Mouse (Mus musculus): ENCODE results near the gene Abhd4. TPM values are rescaled to one million over a fixed set of nuclear protein-coding genes. Genes with fewer than 3 reads are reported as not detected.

Gene Abhd4
- polyA plus RNA-seq, 1 experiment: 70.4 TPM

- Histone ChIP-seq H3K4me1 (ENCODE audit: control insufficient read depth, insufficient read depth, low read length) (peaks cover 5% of the 10 kb centered on the region; the same call in 1 of the 2 replicates), H3K4me3 (replicated peaks; ENCODE audit: extremely low read depth, low read depth, low read length) (no peak overlapping the region)
- DNase-seq: no peak
- TF ChIP-seq CTCF (IDR thresholded peaks at IDR 0.05; ENCODE audit: insufficient read depth, low read length) (no peak), POLR2A (IDR thresholded peaks at IDR 0.05; ENCODE audit: borderline replicate concordance, extremely low read depth, low read depth, low read length) (no peak)
- 93% methylated on average over 2 of the region's 2 CpGs for WGBS
Measured at GRCm38 (mm10) chr14:54210401-54210800, 43.6 kb upstream of the Abhd4 start.

DNA sequence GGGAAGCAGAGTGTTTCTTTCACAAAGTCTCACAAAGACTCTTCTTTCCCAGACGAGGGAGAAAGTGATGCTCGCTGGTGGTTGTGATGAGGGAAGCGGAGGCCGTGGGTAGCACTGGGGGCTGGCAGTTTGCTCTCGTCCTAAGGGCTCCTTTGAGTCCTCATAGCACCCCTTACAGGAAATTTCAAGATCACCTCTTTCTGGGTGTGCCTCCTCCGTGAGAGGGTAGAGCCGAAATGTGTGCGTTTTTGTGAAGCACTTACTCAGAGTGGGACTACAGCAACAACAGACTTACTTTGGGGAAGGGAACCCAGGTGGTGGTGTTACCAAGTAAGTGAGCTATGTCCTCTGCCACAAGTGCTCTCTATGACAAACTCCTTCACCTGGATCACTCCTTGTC is 42.8 kb upstream of the Abhd4 start:
- 89% methylated on average over 8 of the region's 8 CpGs for WGBS
- DNase-seq: no peak
- Histone ChIP-seq H3K4me3 (replicated peaks; ENCODE audit: extremely low read depth, low read depth, low read length) (no peak overlapping the region), H3K4me1 (ENCODE audit: control insufficient read depth, insufficient read depth, low read length) (peaks cover 5% of the 10 kb centered on the region; the same call in 1 of the 2 replicates)
- TF ChIP-seq POLR2A (IDR thresholded peaks at IDR 0.05; ENCODE audit: borderline replicate concordance, extremely low read depth, low read depth, low read length) (no peak), CTCF (IDR thresholded peaks at IDR 0.05; ENCODE audit: insufficient read depth, low read length) (no peak)

DNA sequence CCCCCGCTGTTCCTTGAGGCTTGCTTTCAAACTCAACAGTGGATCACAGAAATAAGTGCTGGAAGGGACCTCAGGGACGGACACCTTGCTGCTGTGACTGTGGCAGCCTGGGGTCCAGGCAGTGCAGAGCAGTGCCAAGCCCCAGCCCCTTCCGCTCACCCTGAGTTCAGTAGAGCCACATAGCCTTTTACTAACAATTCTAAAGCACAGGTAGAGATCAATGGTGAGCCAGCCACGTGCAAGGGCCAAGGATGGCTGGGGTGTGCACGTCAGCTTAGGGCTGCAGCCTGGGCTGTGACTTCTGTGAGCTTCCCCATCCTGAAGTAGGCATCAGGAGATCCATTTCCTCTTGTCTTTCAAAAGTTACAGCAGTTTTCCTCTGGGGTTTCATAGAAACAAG is 42.2 kb upstream of the Abhd4 start:
- DNase-seq: no peak
- Histone ChIP-seq H3K4me1 (ENCODE audit: control insufficient read depth, insufficient read depth, low read length) (peaks cover 5% of the 10 kb centered on the region; the same call in 1 of the 2 replicates), H3K4me3 (replicated peaks; ENCODE audit: extremely low read depth, low read depth, low read length) (no peak overlapping the region)
- TF ChIP-seq POLR2A (IDR thresholded peaks at IDR 0.05; ENCODE audit: borderline replicate concordance, extremely low read depth, low read depth, low read length) (no peak), CTCF (IDR thresholded peaks at IDR 0.05; ENCODE audit: insufficient read depth, low read length) (no peak)
- 88% methylated on average over 5 of the region's 5 CpGs for WGBS

DNA sequence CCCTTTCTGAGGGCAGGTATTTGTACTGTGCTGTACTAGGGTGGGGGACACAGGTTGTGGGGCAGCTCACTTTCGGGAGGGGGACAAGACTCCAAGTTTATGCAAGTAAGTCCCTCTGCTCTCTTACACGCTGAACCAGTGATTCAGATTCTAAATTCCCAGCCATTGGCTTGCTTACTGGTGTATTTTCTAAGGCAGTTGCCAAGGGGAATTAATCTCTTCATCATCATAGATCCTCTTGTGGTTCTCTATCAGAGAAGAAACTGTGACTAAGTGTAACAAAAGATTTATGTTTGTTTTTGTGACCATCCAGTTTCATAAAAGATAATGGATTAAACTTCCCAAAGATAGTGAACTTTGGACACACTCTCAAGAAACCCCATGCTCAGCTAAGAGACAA is 40.3 kb upstream of the Abhd4 start:
- Histone ChIP-seq H3K4me3 (replicated peaks; ENCODE audit: extremely low read depth, low read depth, low read length) (no peak overlapping the region), H3K4me1 (ENCODE audit: control insufficient read depth, insufficient read depth, low read length) (peaks cover 3% of the 10 kb centered on the region; the same call in 1 of the 2 replicates)
- 90% methylated on average over 2 of the region's 2 CpGs for WGBS
- TF ChIP-seq POLR2A (IDR thresholded peaks at IDR 0.05; ENCODE audit: borderline replicate concordance, extremely low read depth, low read depth, low read length): no peak
- no peak for TF ChIP-seq CTCF (IDR thresholded peaks at IDR 0.05; ENCODE audit: insufficient read depth, low read length)
- DNase-seq: no peak

GRCm38 (mm10) chr14:54214477-54214876 is 39.5 kb upstream of the Abhd4 start:
- TF ChIP-seq CTCF (IDR thresholded peaks at IDR 0.05; ENCODE audit: insufficient read depth, low read length) (no peak), POLR2A (IDR thresholded peaks at IDR 0.05; ENCODE audit: borderline replicate concordance, extremely low read depth, low read depth, low read length) (no peak)
- no peak for DNase-seq
- no peak overlapping the region for H3K4me3 ChIP-seq (replicated peaks; ENCODE audit: extremely low read depth, low read depth, low read length)
- peaks cover 3% of the 10 kb centered on the region; the same call in 1 of the 2 replicates for H3K4me1 ChIP-seq (ENCODE audit: control insufficient read depth, insufficient read depth, low read length)
- 27% methylated on average over 2 of the region's 2 CpGs for WGBS

- no peak for DNase-seq
- TF ChIP-seq POLR2A (IDR thresholded peaks at IDR 0.05; ENCODE audit: borderline replicate concordance, extremely low read depth, low read depth, low read length) (no peak), CTCF (IDR thresholded peaks at IDR 0.05; ENCODE audit: insufficient read depth, low read length) (no peak)
- WGBS: 44% methylated on average over 10 of the region's 10 CpGs
- no peak overlapping the region for H3K4me3 ChIP-seq (replicated peaks; ENCODE audit: extremely low read depth, low read depth, low read length)
- H3K4me1 ChIP-seq (ENCODE audit: control insufficient read depth, insufficient read depth, low read length): peaks cover 3% of the 10 kb centered on the region; the same call in 1 of the 2 replicates
Measured at GRCm38 (mm10) chr14:54214901-54215300, 39.1 kb upstream of the Abhd4 start.

DNA sequence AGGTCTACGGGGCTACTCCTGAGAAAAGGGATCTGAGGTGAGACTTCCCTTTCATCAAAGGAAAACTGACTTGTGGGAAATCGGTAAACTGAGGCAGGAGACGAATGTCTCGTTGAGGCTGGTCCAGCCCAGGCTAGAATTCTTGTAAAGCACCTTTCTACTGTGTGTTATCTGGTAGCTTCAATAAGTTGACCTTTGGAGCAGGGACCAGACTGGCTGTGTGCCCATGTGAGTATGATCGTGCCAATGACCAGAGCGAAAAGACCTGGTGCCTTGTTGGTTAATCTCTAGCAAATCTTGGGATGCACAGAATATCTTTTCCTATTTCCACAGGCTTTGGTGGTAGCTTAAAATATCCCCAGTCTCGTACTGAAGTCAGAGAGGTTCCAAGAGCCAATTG is 37.9 kb upstream of the Abhd4 start:
- TF ChIP-seq POLR2A (IDR thresholded peaks at IDR 0.05; ENCODE audit: borderline replicate concordance, extremely low read depth, low read depth, low read length) (no peak), CTCF (IDR thresholded peaks at IDR 0.05; ENCODE audit: insufficient read depth, low read length) (no peak)
- peaks cover 3% of the 10 kb centered on the region; the same call in 1 of the 2 replicates for H3K4me1 ChIP-seq (ENCODE audit: control insufficient read depth, insufficient read depth, low read length)
- WGBS: 80% methylated on average over 7 of the region's 7 CpGs
- no peak for DNase-seq
- H3K4me3 ChIP-seq (replicated peaks; ENCODE audit: extremely low read depth, low read depth, low read length): no peak overlapping the region

DNA sequence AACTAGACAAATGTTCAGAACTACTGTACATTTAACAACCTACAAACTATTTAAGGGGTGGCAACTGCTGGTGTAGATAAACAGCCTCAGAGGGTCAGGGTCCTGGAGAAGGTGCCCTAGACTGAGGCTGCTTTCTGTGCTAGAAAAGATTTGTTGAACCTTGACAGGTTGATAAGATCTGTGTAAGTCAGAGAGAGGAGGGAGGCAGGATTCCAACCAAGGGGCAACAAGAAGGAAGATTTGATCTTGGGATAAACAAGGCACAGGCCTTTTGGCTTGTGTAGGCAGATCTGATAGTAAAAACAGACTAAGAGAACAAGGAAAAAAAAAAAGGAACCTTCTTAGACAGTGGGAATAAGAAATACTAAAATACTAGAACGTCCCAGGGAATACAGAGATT is 35.8 kb upstream of the Abhd4 start:
- 42% methylated on average over 1 of the region's 1 CpGs for WGBS
- TF ChIP-seq CTCF (IDR thresholded peaks at IDR 0.05; ENCODE audit: insufficient read depth, low read length) (no peak), POLR2A (IDR thresholded peaks at IDR 0.05; ENCODE audit: borderline replicate concordance, extremely low read depth, low read depth, low read length) (no peak)
- H3K4me1 ChIP-seq (ENCODE audit: control insufficient read depth, insufficient read depth, low read length): peaks cover 3% of the 10 kb centered on the region; the same call in 1 of the 2 replicates
- H3K4me3 ChIP-seq (replicated peaks; ENCODE audit: extremely low read depth, low read depth, low read length): no peak overlapping the region
- no peak for DNase-seq

DNA sequence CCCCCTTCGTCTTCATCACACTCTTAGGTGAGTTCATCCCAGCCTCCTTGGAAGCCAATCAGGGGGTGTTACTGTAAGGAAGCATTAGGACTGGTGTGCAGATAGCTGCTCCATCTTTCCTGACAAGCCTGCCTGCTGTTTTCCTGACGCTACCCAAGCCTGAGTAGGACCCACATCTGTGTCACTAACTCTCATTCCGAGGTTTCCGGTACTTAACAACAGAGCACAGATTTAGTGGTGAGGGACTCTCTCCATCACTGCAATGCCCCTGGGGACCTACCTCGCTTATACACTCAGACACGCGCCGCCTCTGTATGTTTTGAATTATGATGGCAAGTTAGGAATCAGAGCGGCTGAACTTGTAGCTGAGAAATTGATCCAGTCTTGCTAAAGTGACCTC is 35.3 kb upstream of the Abhd4 start:
- no peak for DNase-seq
- no peak for TF ChIP-seq POLR2A (IDR thresholded peaks at IDR 0.05; ENCODE audit: borderline replicate concordance, extremely low read depth, low read depth, low read length)
- TF ChIP-seq CTCF (IDR thresholded peaks at IDR 0.05; ENCODE audit: insufficient read depth, low read length): no peak
- Histone ChIP-seq H3K4me1 (ENCODE audit: control insufficient read depth, insufficient read depth, low read length) (peaks cover 3% of the 10 kb centered on the region; the same call in 1 of the 2 replicates), H3K4me3 (replicated peaks; ENCODE audit: extremely low read depth, low read depth, low read length) (no peak overlapping the region)
- WGBS: 79% methylated on average over 9 of the region's 9 CpGs

DNA sequence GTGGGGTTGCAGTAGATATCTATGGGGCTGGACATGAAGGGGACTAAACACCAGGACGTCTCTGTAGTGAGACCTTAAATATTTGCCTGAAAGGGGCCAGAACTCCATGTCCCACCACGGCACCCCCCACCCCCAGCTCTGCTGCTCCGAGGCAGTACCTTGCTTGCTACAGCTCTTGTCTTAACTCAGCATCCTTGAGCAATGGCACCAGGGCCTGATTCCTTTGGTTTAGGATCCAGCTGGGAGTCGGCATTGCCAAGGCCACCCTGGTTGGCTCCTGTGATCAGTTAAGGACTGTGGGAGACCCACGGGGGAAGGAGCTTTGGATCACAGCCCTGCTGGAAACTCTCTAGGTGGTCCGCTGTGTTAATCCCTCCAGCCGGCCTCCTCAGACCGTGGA is 34.7 kb upstream of the Abhd4 start:
- 64% methylated on average over 8 of the region's 8 CpGs for WGBS
- DNase-seq: no peak
- Histone ChIP-seq H3K4me3 (replicated peaks; ENCODE audit: extremely low read depth, low read depth, low read length) (no peak overlapping the region), H3K4me1 (ENCODE audit: control insufficient read depth, insufficient read depth, low read length) (peaks cover 3% of the 10 kb centered on the region; the same call in 1 of the 2 replicates)
- TF ChIP-seq POLR2A (IDR thresholded peaks at IDR 0.05; ENCODE audit: borderline replicate concordance, extremely low read depth, low read depth, low read length): no peak
- no peak for TF ChIP-seq CTCF (IDR thresholded peaks at IDR 0.05; ENCODE audit: insufficient read depth, low read length)

Data from lung, adult 2 months (tissue).